Mouse (Mus musculus): ENCODE measurements around the gene Carnmt1.
"Not testable (repeated sequence)": the region's sequence is repeated elsewhere in the genome, so short reads cannot be mapped to it uniquely, and the experiment has no call there.

The Carnmt1 gene

GRCm38 (mm10) chr19:18712866-18713300 is 42.3 kb downstream of the Carnmt1 start, which contains the start of gene D030056L22Rik:
TSS of gene D030056L22Rik (plus strand) at chr19:18713193.
- DNase-seq (ENCODE audit: low read depth, low spot score), result peak; percentile 94

- DNase-seq (ENCODE audit: low read depth, low spot score), result not testable (repeated sequence)
Observed at GRCm38 (mm10) chr19:18713357-18713756, 42.8 kb downstream of the Carnmt1 start.

GRCm38 (mm10) chr19:18716374-18716773 is 45.8 kb downstream of the Carnmt1 start:
- peak; percentile 28 for DNase-seq (ENCODE audit: low read depth, low spot score)

GRCm38 (mm10) chr19:18720337-18720736 is 49.8 kb downstream of the Carnmt1 start:
- DNase-seq (ENCODE audit: low read depth, low spot score), result no peak

- DNase-seq (ENCODE audit: low read depth, low spot score), result no peak
Observed at GRCm38 (mm10) chr19:18725186-18725585, 54.6 kb downstream of the Carnmt1 start.

- DNase-seq (ENCODE audit: low read depth, low spot score), result no peak
Observed at GRCm38 (mm10) chr19:18730255-18730654, 59.7 kb downstream of the Carnmt1 start.

- no peak for DNase-seq (ENCODE audit: low read depth, low spot score)
Observed at GRCm38 (mm10) chr19:18731077-18731476, 60.5 kb downstream of the Carnmt1 start.

- DNase-seq (ENCODE audit: low read depth, low spot score), result no peak
Observed at GRCm38 (mm10) chr19:18735901-18736300, 65.3 kb downstream of the Carnmt1 start.

- no peak for DNase-seq (ENCODE audit: low read depth, low spot score)
Observed at GRCm38 (mm10) chr19:18739146-18739545, 68.6 kb downstream of the Carnmt1 start.

GRCm38 (mm10) chr19:18743946-18744345 is 73.4 kb downstream of the Carnmt1 start:
- DNase-seq (ENCODE audit: low read depth, low spot score), result no peak

GRCm38 (mm10) chr19:18746576-18747340 is 76.2 kb downstream of the Carnmt1 start:
- DNase-seq (ENCODE audit: low read depth, low spot score), result peak; percentile 11

- no peak for DNase-seq (ENCODE audit: low read depth, low spot score)
Observed at GRCm38 (mm10) chr19:18747379-18747778, 76.8 kb downstream of the Carnmt1 start.

GRCm38 (mm10) chr19:18749598-18750339 is 79.2 kb downstream of the Carnmt1 start, which contains the start of gene Trpm6:
TSS of gene Trpm6 (plus strand) at chr19:18749983.
- no peak for DNase-seq (ENCODE audit: low read depth, low spot score)

Data from telencephalon, adult 2 months (tissue).